Mouse (Mus musculus) ovary, adult 2 months (tissue): Measurements from ENCODE around the gene Prcp. TPM values are rescaled to one million over a fixed set of nuclear protein-coding genes. Genes with fewer than 3 reads are reported as not detected.

Experiments
- polyA plus RNA-seq: library from polyadenylated mRNA; depleted of rRNA; stranded (reverse); fragments of >200 nt; gene quantifications from 2 replicates; pipeline ENCODE4 v1.2.3, GENCODE M21; 2012; rRNA removed

The Prcp gene
- 18.3 and 20.6 TPM in 2 replicates for polyA plus RNA-seq

DNA sequence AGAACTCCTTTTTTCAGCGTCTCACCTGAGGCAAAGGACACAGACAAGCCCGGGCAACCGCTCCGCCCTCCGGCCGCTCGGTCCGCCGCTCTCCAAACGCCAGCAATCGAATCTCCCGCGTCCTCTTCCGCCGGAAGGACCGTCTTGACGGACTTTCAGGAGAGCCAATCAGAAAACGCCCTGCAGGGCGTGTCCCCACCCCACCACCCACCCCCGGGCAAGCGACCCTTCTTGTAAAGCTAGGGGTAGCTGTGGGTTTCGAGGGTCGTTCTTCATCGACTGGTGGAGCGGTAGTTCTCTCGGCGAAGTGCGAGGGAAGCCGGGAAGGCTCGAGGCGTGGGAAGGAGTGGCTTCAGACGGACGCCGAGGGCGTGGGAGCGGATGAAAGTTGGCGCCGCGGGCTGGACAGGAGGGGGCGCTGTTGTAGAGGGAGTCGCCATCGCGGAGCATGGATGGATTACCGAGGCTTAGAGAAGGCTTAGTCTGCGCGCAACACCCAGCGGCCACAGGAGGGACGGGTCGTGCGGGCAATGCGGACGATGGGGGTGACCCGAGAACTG lies at the start of gene Prcp, which contains the start of gene Ddias:
TSS of gene Prcp (plus strand) at position 355 of the 560 bp plus-strand sequence.
TSS of gene Ddias (minus strand) at position 132 of the 560 bp plus-strand sequence.

Other genes starting within 250 kb of the Prcp start
- gene Ankrd42, start 237.3 kb upstream of the Prcp start, polyA plus RNA-seq: 2.8 and 3.3 TPM in 2 replicates
- gene Pcf11, start 204.5 kb upstream of the Prcp start, polyA plus RNA-seq: 9.2 and 12.1 TPM in 2 replicates
- 1.9 and 2.1 TPM in 2 replicates for gene Rab30, start 132.9 kb upstream of the Prcp start, polyA plus RNA-seq
- gene Ddias, start 223 bp upstream of the Prcp start, polyA plus RNA-seq: 0.09 and 0.17 TPM in 2 replicates
- gene Fam181b, start 205.4 kb downstream of the Prcp start, polyA plus RNA-seq: 9.0 and 13.1 TPM in 2 replicates